Mouse (Mus musculus) heart, embryonic 16.5 days (tissue): ENCODE results near the gene 1700025C18Rik. TPM values are rescaled to one million over a fixed set of nuclear protein-coding genes. Genes with fewer than 3 reads are reported as not detected.

Experiments used
- ATAC-seq: fragments of 200-750 bp; cut with Nextera tagmentation; replicated peaks from 2 replicates; pipeline ENCODE4 v1.8.0; 2017; ENCODE audit warnings: moderate number of reproducible peaks; ENCODE audit not compliant: insufficient read depth, low FRiP score; ENCODE audit errors: extremely low read depth
- H3K27ac ChIP-seq: fragments of 300-500 bp; sonication (generic); 2 replicates; pipeline ENCODE4 v1.5.1; 2014; ENCODE audit warnings: mild to moderate bottlenecking, low read length, control low read depth, moderate library complexity
- H3K27me3 ChIP-seq: fragments of 300-500 bp; sonication (generic); 2 replicates; pipeline ENCODE4 v1.6.1; 2014; ENCODE audit warnings: low read length, mixed read lengths; ENCODE audit not compliant: control insufficient read depth, insufficient read depth
- H3K36me3 ChIP-seq: fragments of 300-500 bp; sonication (generic); 2 replicates; pipeline ENCODE4 v1.6.1; 2014; ENCODE audit not compliant: control insufficient read depth, insufficient read depth
- H3K4me1 ChIP-seq: fragments of 300-500 bp; sonication (generic); 2 replicates; pipeline ENCODE4 v1.6.1; 2014; ENCODE audit warnings: low read length, mixed read lengths; ENCODE audit not compliant: control insufficient read depth, insufficient read depth
- H3K4me2 ChIP-seq: fragments of 300-500 bp; sonication (generic); 2 replicates; pipeline ENCODE4 v1.6.1; 2014; ENCODE audit warnings: low read depth, mild to moderate bottlenecking, control low read depth, low read length
- H3K4me3 ChIP-seq: fragments of 300-500 bp; sonication (generic); 2 replicates; pipeline ENCODE4 v1.5.1; 2014; ENCODE audit warnings: mild to moderate bottlenecking, control low read depth, low read length
- H3K9ac ChIP-seq: fragments of 300-500 bp; sonication (generic); 2 replicates; pipeline ENCODE4 v1.6.1; 2014; ENCODE audit warnings: low read length, control low read depth
- H3K9me3 ChIP-seq: fragments of 300-500 bp; sonication (generic); replicated peaks from 2 replicates; pipeline ENCODE4 v1.6.1; 2016; ENCODE audit warnings: low read length; ENCODE audit not compliant: control insufficient read depth
- WGBS: fragments of 180-500 bp; shearing (Covaris S2); extraction: QIAGEN DNeasy Blood & Tissue Kit; methylation state at CpG from one replicate; pipeline ENCODE4 v1.1.7; 2014; 5-methylcytosine and 5-hydroxymethylcytosine counted together
- polyA plus RNA-seq: library from polyadenylated mRNA; unstranded; fragments of >200 nt; fragmentation: Nextera tagmentation; extraction: Ambion mirVana; gene quantifications from 2 replicates; pipeline ENCODE4 v1.2.1, GENCODE M21; 2015

Gene 1700025C18Rik
- not detected in 2 replicates for polyA plus RNA-seq

GRCm38 (mm10) chr2:165090650-165091049 lies at the start of gene 1700025C18Rik:
Gene 1700025C18Rik, minus strand, starts transcription at chr2:165090750.
- 76% methylated on average over 2 of the region's 2 CpGs for WGBS
- Histone ChIP-seq H3K4me1 (no peaks in the 10 kb centered on the region), H3K27me3 (peaks cover 25% of the 10 kb centered on the region), H3K27ac (no peak within 1 kb of the TSS), H3K4me2 (no peak within 1 kb of the TSS), H3K9me3 (no peaks in the 10 kb centered on the region), H3K36me3 (no peaks in the 10 kb centered on the region), H3K9ac (no peak within 1 kb of the TSS), H3K4me3 (no peak within 1 kb of the TSS)
- ATAC-seq, result no peak

DNA sequence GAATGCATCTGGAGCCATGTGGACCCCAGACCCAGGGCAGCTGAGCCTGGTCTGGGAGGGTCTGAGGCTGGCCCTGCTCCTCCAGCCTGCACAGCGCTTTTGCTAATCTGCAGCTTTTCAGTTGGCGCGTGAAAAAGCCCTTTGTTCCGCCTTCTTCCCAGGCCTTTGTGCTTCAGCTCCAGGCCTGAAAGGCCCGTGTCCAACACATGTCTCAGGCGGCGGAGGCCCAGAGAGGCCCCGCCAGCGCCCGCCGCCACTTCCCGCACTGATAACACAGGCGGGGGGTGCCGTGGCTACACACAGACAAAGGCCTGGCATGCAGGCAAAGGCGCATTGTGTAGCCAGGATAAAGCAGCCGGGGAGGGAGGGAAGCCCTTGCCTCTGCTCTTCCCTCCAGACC lies 45.5 kb upstream of the 1700025C18Rik start:
- peaks cover 12% of the 10 kb centered on the region for H3K4me1 ChIP-seq
- H3K9ac ChIP-seq, result no peak overlapping the region; the same call in 1 of the 2 replicates
- H3K27me3 ChIP-seq, result peaks cover 40% of the 10 kb centered on the region
- no peaks in the 10 kb centered on the region for H3K9me3 ChIP-seq
- H3K4me3 ChIP-seq, result no peak overlapping the region
- no peak overlapping the region for H3K4me2 ChIP-seq
- WGBS, result 12% methylated on average over 16 of the region's 16 CpGs
- no peak overlapping the region for H3K27ac ChIP-seq
- no peaks in the 10 kb centered on the region for H3K36me3 ChIP-seq
- ATAC-seq, result no peak

DNA sequence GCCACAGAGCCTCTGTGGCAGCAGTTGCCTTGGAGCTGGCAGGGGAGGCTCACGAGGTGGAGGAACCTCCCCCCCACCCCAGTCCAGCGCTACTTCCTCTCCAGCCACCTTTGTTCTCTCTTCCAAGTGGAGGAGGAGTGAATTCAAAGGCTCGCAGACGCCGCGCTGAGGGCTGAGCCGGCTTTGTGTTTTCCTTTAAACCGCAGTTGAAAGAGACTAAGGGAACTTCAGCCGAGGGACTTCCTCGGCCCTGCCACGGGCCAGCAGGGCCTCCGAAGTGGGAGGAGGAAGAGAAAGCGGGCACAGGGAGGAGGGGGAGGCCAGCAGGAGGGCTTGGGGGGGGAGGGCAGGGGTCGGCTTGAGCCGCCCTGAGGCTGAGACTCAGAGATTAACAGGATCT lies 43.0 kb upstream of the 1700025C18Rik start:
- Histone ChIP-seq H3K36me3 (no peaks in the 10 kb centered on the region), H3K4me3 (no peak overlapping the region), H3K9me3 (no peaks in the 10 kb centered on the region), H3K9ac (no peak overlapping the region), H3K4me2 (peak overlapping the region; percentile 4; the same call in 1 of the 2 replicates), H3K4me1 (peaks cover 7% of the 10 kb centered on the region), H3K27ac (no peak overlapping the region), H3K27me3 (peaks cover 48% of the 10 kb centered on the region)
- WGBS, result 1% methylated on average over 15 of the region's 15 CpGs
- ATAC-seq, result no peak

GRCm38 (mm10) chr2:165131428-165131827 lies 40.9 kb upstream of the 1700025C18Rik start:
- H3K27me3 ChIP-seq, result peaks cover 46% of the 10 kb centered on the region
- H3K36me3 ChIP-seq, result no peaks in the 10 kb centered on the region
- H3K4me3 ChIP-seq, result no peak overlapping the region
- H3K4me2 ChIP-seq, result no peak overlapping the region
- peaks cover 4% of the 10 kb centered on the region for H3K4me1 ChIP-seq
- no peak overlapping the region for H3K27ac ChIP-seq
- no peak for ATAC-seq
- WGBS, result 44% methylated on average over 12 of the region's 12 CpGs
- H3K9me3 ChIP-seq, result no peaks in the 10 kb centered on the region
- H3K9ac ChIP-seq, result no peak overlapping the region

DNA sequence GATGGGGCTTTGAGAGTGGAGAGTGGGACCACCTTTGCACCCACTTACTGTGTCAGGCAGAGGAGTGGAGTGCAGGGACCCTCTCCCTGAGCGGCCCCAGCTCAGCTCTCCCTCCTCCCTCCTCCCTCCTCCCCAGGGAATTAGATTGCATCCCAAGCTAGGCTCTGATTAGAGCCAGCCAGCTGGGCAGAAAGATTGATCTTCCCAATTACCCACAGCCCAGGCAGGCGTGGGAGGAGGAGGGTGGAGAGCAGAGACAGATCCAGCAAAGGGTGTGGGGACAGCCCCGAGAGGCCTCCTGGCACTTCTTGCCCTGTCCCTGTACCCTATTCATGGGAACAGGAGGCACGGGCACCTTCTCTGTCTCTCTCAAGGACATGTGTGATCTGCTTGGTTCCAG lies 38.6 kb upstream of the 1700025C18Rik start:
- Histone ChIP-seq H3K4me1 (no peaks in the 10 kb centered on the region), H3K27me3 (peaks cover 47% of the 10 kb centered on the region), H3K4me2 (no peak overlapping the region), H3K36me3 (no peaks in the 10 kb centered on the region), H3K9me3 (no peaks in the 10 kb centered on the region), H3K27ac (no peak overlapping the region), H3K9ac (no peak overlapping the region), H3K4me3 (no peak overlapping the region)
- WGBS, result 52% methylated on average over 4 of the region's 4 CpGs
- no peak for ATAC-seq

- 54% methylated on average over 10 of the region's 10 CpGs for WGBS
- peaks cover 36% of the 10 kb centered on the region for H3K27me3 ChIP-seq
- H3K9me3 ChIP-seq, result no peaks in the 10 kb centered on the region
- H3K4me1 ChIP-seq, result no peaks in the 10 kb centered on the region
- no peak for ATAC-seq
- no peaks in the 10 kb centered on the region for H3K36me3 ChIP-seq
- H3K4me3 ChIP-seq, result no peak overlapping the region
- H3K27ac ChIP-seq, result no peak overlapping the region
- H3K9ac ChIP-seq, result no peak overlapping the region
- H3K4me2 ChIP-seq, result no peak overlapping the region
These were observed 36.5 kb upstream of the 1700025C18Rik start for GRCm38 (mm10) chr2:165126896-165127562.

DNA sequence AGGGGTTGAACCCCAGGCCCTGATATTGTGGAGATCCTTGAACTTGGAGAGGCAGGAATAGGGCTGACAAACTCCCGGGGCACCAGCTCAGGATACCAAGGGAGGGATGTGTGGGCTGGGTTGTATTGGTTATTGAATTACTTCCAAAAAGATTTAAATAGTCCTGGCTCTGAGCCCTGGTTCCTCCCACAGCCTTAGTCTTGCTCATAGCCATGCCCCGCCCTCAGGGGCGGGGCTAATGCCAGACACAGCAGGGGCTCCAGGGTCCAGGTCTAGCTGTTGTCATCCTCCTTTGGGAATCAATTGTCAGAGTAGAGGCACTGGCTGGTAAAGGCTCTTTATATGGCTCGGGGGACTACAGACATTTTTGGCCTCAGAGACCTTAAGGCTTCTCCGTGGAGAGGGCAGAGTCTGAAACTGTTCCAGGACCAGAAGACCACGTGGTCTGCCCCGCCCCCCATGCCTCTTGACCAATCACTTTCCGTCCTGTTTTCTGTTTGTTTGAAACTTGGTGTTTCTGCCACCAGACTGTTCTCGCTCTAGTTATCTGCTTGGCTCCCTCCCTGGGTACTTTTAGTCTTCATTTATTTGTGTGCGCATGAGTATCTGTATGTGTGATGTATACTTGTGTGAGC lies 30.8 kb upstream of the 1700025C18Rik start:
- WGBS, result 23% methylated on average over 10 of the region's 10 CpGs
- Histone ChIP-seq H3K36me3 (no peaks in the 10 kb centered on the region), H3K27me3 (peaks cover 54% of the 10 kb centered on the region), H3K4me2 (no peak overlapping the region), H3K27ac (no peak overlapping the region), H3K9me3 (no peaks in the 10 kb centered on the region), H3K9ac (no peak overlapping the region), H3K4me3 (no peak overlapping the region), H3K4me1 (no peaks in the 10 kb centered on the region)
- ATAC-seq, result no peak

DNA sequence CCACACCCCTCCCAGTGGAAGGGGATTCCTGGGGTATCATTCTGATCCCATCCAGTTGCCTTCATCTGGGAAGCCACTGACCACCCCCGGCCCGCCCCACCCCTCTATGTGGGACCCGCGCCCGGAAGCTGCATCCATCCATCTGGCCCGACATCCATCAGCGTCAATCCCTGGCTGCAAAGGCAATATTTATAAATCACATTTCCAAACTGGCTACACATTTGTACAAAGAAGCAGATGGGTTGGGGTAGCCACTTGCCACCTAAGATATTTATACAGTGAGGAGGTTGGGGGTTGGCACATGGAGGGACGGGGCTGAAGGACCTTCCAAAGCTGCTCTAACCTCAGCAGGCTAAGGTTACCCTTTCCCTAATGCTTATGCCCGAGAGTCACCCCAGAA lies 30.2 kb upstream of the 1700025C18Rik start:
- H3K27me3 ChIP-seq, result peaks cover 56% of the 10 kb centered on the region
- H3K27ac ChIP-seq, result no peak overlapping the region
- no peak overlapping the region for H3K4me3 ChIP-seq
- H3K9me3 ChIP-seq, result no peaks in the 10 kb centered on the region
- H3K4me2 ChIP-seq, result no peak overlapping the region
- 78% methylated on average over 9 of the region's 9 CpGs for WGBS
- no peak for ATAC-seq
- no peaks in the 10 kb centered on the region for H3K4me1 ChIP-seq
- H3K9ac ChIP-seq, result no peak overlapping the region
- no peaks in the 10 kb centered on the region for H3K36me3 ChIP-seq

DNA sequence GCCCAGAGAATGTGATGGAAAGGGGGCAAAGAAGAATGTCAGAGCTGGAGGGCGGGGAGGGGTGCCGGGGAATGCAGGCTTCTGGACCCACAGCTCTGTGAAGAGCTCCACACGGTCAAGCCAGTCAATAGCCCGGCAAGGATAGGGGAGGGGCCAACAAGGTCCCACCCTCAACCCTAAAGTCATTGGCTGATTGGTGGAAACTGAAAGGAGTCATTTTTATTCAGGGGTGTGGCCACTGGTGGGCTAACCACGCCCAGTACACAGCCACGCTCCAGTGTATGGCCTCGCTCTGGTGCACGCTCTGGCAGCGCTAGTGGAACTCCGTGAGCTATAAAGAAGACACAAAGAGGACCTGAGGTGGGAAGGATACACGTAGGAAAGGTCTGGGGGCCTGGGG lies 23.2 kb upstream of the 1700025C18Rik start:
- no peak overlapping the region for H3K27ac ChIP-seq
- H3K27me3 ChIP-seq, result peaks cover 97% of the 10 kb centered on the region
- H3K36me3 ChIP-seq, result no peaks in the 10 kb centered on the region
- H3K4me2 ChIP-seq, result no peak overlapping the region
- no peak for ATAC-seq
- no peak overlapping the region for H3K4me3 ChIP-seq
- H3K4me1 ChIP-seq, result no peaks in the 10 kb centered on the region
- no peak overlapping the region for H3K9ac ChIP-seq
- 20% methylated on average over 11 of the region's 11 CpGs for WGBS
- no peaks in the 10 kb centered on the region for H3K9me3 ChIP-seq
